Mouse (Mus musculus) heart, adult 2 months (tissue): ENCODE results near the gene Zfp281. TPM values are rescaled to one million over a fixed set of nuclear protein-coding genes. Genes with fewer than 3 reads are reported as not detected.

Experiments
- DNase-seq, 2 experiments: peaks; one replicate each; pipeline ENCODE4 v3.0.0; 2021
- H3K27ac ChIP-seq: fragments of 200-600 bp; 2 replicates; pipeline ENCODE4 v1.8.1; 2022
- H3K27me3 ChIP-seq: fragments of 200-500 bp; 2 replicates; pipeline ENCODE4 v1.6.1; 2012; ENCODE audit warnings: mild to moderate bottlenecking, low read length, inconsistent platforms, mixed read lengths; ENCODE audit not compliant: control insufficient read depth, insufficient read depth
- H3K36me3 ChIP-seq: fragments of 200-500 bp; 2 replicates; pipeline ENCODE4 v1.6.1; 2012; ENCODE audit warnings: low read length, inconsistent platforms; ENCODE audit not compliant: control insufficient read depth, insufficient read depth
- H3K4me1 ChIP-seq: fragments of 200-500 bp; 2 replicates; pipeline ENCODE4 v1.6.1; 2011; ENCODE audit warnings: low read length; ENCODE audit not compliant: control insufficient read depth, insufficient read depth
- H3K4me3 ChIP-seq: fragments of 200-600 bp; 2 replicates; pipeline ENCODE4 v1.8.1; 2022
- H3K79me2 ChIP-seq: fragments of 200-500 bp; replicated peaks from 2 replicates; pipeline ENCODE4 v1.6.1; 2012; ENCODE audit warnings: mild to moderate bottlenecking, inconsistent platforms, low read length, moderate library complexity, mixed read lengths; ENCODE audit not compliant: control insufficient read depth, insufficient read depth
- H3K9ac ChIP-seq: fragments of 200-500 bp; 2 replicates; pipeline ENCODE4 v1.6.1; 2012; ENCODE audit warnings: low read depth, mild to moderate bottlenecking, control low read depth, inconsistent platforms, low read length, mixed read lengths
- CTCF ChIP-seq: fragments of 200-600 bp; IDR thresholded peaks from 2 replicates; pipeline ENCODE4 v1.8.1; 2022; ENCODE audit warnings: antibody characterized with exemption, mild to moderate bottlenecking, moderate library complexity
- EP300 ChIP-seq: fragments of 200-500 bp; IDR thresholded peaks from 2 replicates; pipeline ENCODE4 v1.6.1; 2011; ENCODE audit warnings: low read depth, low read length, control low read depth; ENCODE audit not compliant: insufficient read depth
- POLR2A ChIP-seq: fragments of 200-500 bp; IDR thresholded peaks from 2 replicates; pipeline ENCODE4 v1.6.1; 2011; ENCODE audit warnings: mild to moderate bottlenecking, low read depth, low read length, control low read depth; ENCODE audit not compliant: insufficient read depth
- WGBS: fragments of 180-500 bp; shearing (Covaris S2); methylation state at CpG from one replicate; pipeline ENCODE4 v1.1.7; 2018; 5-methylcytosine and 5-hydroxymethylcytosine counted together
- intact Hi-C: fragments of 180-260 bp; cut with DNase I; formaldehyde crosslinking; loops from one replicate; pipeline ENCODE4 v1.15.1; 2025
- polyA plus RNA-seq: library from polyadenylated mRNA; depleted of rRNA; stranded (reverse); fragments of >200 nt; gene quantifications from 2 replicates; pipeline ENCODE4 v1.2.3, GENCODE M21; 2012
- total RNA-seq, 2 experiments: library from RNA; stranded (reverse); gene quantifications; 2 replicates each; pipeline ENCODE4 v1.2.3; 2021

The Zfp281 gene
- total and polyA plus RNA-seq, 3 experiments = 2.1 to 10.1 (median 9.9) TPM

GRCm38 (mm10) chr1:136654385-136654784 lies 29.7 kb downstream of the Zfp281 start:
- Histone ChIP-seq H3K79me2 (no peaks in the 10 kb centered on the region), H3K9ac (no peak overlapping the region), H3K36me3 (no peaks in the 10 kb centered on the region), H3K27ac (no peak overlapping the region), H3K27me3 (no peaks in the 10 kb centered on the region), H3K4me1 (no peaks in the 10 kb centered on the region), H3K4me3 (no peak overlapping the region)
- intact Hi-C loops = no loop called here
- 79% methylated on average over 11 of the region's 11 CpGs for WGBS
- DNase-seq = no peak
- TF ChIP-seq CTCF = no peak
- TF ChIP-seq EP300 = no peak
- no peak for TF ChIP-seq POLR2A

GRCm38 (mm10) chr1:136656619-136657018 lies 31.9 kb downstream of the Zfp281 start:
- Histone ChIP-seq H3K9ac (no peak overlapping the region), H3K36me3 (no peaks in the 10 kb centered on the region), H3K27me3 (no peaks in the 10 kb centered on the region), H3K4me3 (no peak overlapping the region), H3K27ac (no peak overlapping the region), H3K79me2 (no peaks in the 10 kb centered on the region), H3K4me1 (no peaks in the 10 kb centered on the region)
- TF ChIP-seq POLR2A = no peak
- TF ChIP-seq EP300 = no peak
- TF ChIP-seq CTCF = no peak
- 33% methylated on average over 7 of the region's 7 CpGs for WGBS
- intact Hi-C loops = no loop called here
- no peak for DNase-seq

DNA sequence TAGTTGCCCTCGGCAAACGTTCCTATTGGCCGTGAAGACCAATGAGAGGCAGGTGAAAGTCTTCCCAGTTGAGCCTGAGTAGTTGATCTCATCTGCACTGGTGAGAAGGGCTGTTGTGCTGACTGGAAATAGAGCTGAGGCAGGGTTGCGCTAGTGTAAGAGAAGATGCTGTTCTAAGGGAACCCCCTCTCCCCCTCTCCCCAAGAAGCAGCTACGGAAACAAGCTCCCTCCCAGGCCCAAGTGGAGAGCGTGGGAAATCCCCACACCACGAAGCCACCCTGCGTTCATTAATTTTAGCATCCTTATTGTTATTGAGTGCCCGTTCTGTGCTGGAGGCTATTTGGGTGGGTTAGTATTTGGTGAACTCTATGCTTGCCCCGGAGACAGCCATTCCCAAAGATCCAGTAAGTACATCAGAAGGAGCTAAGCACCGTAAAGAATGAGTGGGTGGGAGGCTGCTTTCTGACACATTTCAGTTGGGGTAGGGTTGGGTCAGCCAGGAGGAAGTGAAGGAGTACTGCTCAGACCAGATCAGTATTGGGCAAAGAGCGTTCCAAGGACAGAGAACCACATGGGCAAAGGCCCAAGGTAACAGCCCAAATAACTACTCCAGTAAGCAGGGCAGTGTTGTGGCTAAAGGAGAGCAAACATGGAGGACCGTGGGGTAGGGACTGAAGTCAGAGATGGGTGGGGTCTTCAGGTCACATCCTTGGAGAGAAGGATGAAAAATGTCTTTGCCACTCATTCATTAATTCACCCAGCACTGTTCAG lies 33.9 kb downstream of the Zfp281 start:
- Histone ChIP-seq H3K9ac (no peak overlapping the region), H3K36me3 (no peaks in the 10 kb centered on the region), H3K27ac (no peak overlapping the region), H3K4me1 (no peaks in the 10 kb centered on the region), H3K79me2 (no peaks in the 10 kb centered on the region), H3K27me3 (no peaks in the 10 kb centered on the region), H3K4me3 (no peak overlapping the region)
- no peak for TF ChIP-seq CTCF
- no peak for TF ChIP-seq POLR2A
- no peak for TF ChIP-seq EP300
- 93% methylated on average over 13 of the region's 13 CpGs for WGBS
- intact Hi-C loops = no loop called here
- no peak for DNase-seq

- H3K4me3 ChIP-seq = no peak overlapping the region
- H3K79me2 ChIP-seq = no peaks in the 10 kb centered on the region
- TF ChIP-seq EP300 (no peak), CTCF (no peak), POLR2A (no peak)
- WGBS = 83% methylated on average over 9 of the region's 9 CpGs
- H3K27ac ChIP-seq = no peak overlapping the region
- H3K4me1 ChIP-seq = no peaks in the 10 kb centered on the region
- intact Hi-C loops = no loop called here
- no peak overlapping the region for H3K9ac ChIP-seq
- H3K27me3 ChIP-seq = no peaks in the 10 kb centered on the region
- no peaks in the 10 kb centered on the region for H3K36me3 ChIP-seq
- DNase-seq = no peak
Observed at GRCm38 (mm10) chr1:136659337-136659736, 34.6 kb downstream of the Zfp281 start.

GRCm38 (mm10) chr1:136659917-136660316 lies 35.2 kb downstream of the Zfp281 start:
- no peak for TF ChIP-seq POLR2A
- TF ChIP-seq EP300 = no peak
- TF ChIP-seq CTCF = no peak
- DNase-seq = no peak
- no peaks in the 10 kb centered on the region for H3K36me3 ChIP-seq
- H3K9ac ChIP-seq = no peak overlapping the region
- no peak overlapping the region for H3K27ac ChIP-seq
- H3K4me1 ChIP-seq = no peaks in the 10 kb centered on the region
- intact Hi-C loops = no loop called here
- no peak overlapping the region for H3K4me3 ChIP-seq
- WGBS = 57% methylated on average over 9 of the region's 9 CpGs
- no peaks in the 10 kb centered on the region for H3K27me3 ChIP-seq
- H3K79me2 ChIP-seq = no peaks in the 10 kb centered on the region

DNA sequence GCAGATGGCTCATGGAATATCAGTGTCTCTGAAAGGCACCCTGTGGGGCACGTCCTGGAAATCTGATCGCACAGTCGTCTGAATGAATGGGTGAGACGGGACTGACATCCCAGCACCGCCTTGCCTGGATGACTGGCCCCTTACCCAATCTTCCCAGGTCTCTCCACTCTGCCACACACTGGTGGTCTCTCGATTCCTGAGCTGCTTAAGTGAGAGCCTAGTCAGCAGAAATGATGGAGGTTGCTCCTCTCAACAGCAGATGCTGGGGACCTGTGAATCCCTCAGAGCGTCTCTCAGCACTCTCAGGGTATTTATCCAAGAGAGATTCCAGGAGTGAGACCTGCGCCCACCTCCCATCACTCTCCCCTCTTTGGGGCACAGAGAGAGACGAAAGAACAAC lies 36.8 kb downstream of the Zfp281 start:
- H3K4me1 ChIP-seq = no peaks in the 10 kb centered on the region
- intact Hi-C loops = no loop called here
- no peak overlapping the region for H3K9ac ChIP-seq
- WGBS = 75% methylated on average over 9 of the region's 9 CpGs
- H3K36me3 ChIP-seq = no peaks in the 10 kb centered on the region
- no peak overlapping the region for H3K27ac ChIP-seq
- no peaks in the 10 kb centered on the region for H3K27me3 ChIP-seq
- no peak for DNase-seq
- TF ChIP-seq POLR2A (no peak), EP300 (no peak), CTCF (no peak)
- H3K4me3 ChIP-seq = no peak overlapping the region
- no peaks in the 10 kb centered on the region for H3K79me2 ChIP-seq
